Mouse (Mus musculus) G1E (cell line): Measurements from ENCODE around the gene Hsd17b13. TPM values are rescaled to one million over a fixed set of nuclear protein-coding genes. Genes with fewer than 3 reads are reported as not detected.
"Not testable (repeated sequence)": the region's sequence is repeated elsewhere in the genome, so short reads cannot be mapped to it uniquely, and the experiment has no call there.

Experiments used
- ATAC-seq: 2 replicates; pipeline ENCODE4 v1.8.0; 2016; ENCODE audit warnings: mild to moderate bottlenecking; ENCODE audit not compliant: insufficient number of reproducible peaks, poor library complexity, low FRiP score, severe bottlenecking; ENCODE audit errors: extremely low read depth
- DNase-seq: peaks from one replicate; pipeline ENCODE4 v3.0.0; 2012; ENCODE audit warnings: low spot score
- H3K27me3 ChIP-seq: 2 replicates; pipeline ENCODE4 v1.6.1; 2012; ENCODE audit warnings: mild to moderate bottlenecking, low read length, inconsistent platforms; ENCODE audit not compliant: insufficient read depth
- H3K36me3 ChIP-seq: replicated peaks from 2 replicates; pipeline ENCODE3; 2012; ENCODE audit warnings: mild to moderate bottlenecking, inconsistent platforms
- H3K4me1 ChIP-seq: 2 replicates; pipeline ENCODE4 v1.6.1; 2012; ENCODE audit warnings: low read depth, low read length, inconsistent platforms, mixed read lengths; ENCODE audit not compliant: insufficient read depth
- H3K4me3 ChIP-seq: 2 replicates; pipeline ENCODE4 v1.5.1; 2012; ENCODE audit warnings: low read depth, mild to moderate bottlenecking, inconsistent platforms, low read length, moderate library complexity, mixed read lengths
- H3K9me3 ChIP-seq: replicated peaks from 2 replicates; pipeline ENCODE4 v1.6.1; 2012; ENCODE audit warnings: inconsistent platforms
- CTCF ChIP-seq: IDR thresholded peaks from 2 replicates; pipeline ENCODE4 v1.5.1; 2012; ENCODE audit warnings: low read depth, low read length, inconsistent platforms, mixed read lengths
- GATA1 ChIP-seq: IDR thresholded peaks from 2 replicates; pipeline ENCODE4 v1.6.1; 2012; ENCODE audit warnings: borderline replicate concordance, low read length, inconsistent platforms, mixed read lengths
- GATA2 ChIP-seq: IDR thresholded peaks from 2 replicates; pipeline ENCODE4 v1.6.1; 2012; ENCODE audit warnings: low read depth, low read length, inconsistent platforms, borderline replicate concordance
- POLR2AphosphoS5 ChIP-seq: IDR thresholded peaks from 2 replicates; pipeline ENCODE4 v1.6.1; 2012; ENCODE audit warnings: low read depth, low read length, inconsistent platforms; ENCODE audit not compliant: insufficient replicate concordance
- TAL1 ChIP-seq: conservative IDR thresholded peaks from 2 replicates; pipeline ENCODE4 v1.6.1; 2012; ENCODE audit warnings: low read depth, low read length, inconsistent platforms, mixed read lengths
- polyA plus RNA-seq: library from polyadenylated mRNA; stranded (reverse); fragments of >175 nt; gene quantifications from 2 replicates; pipeline ENCODE4 v1.2.3, GENCODE M21; 2012
- total RNA-seq, 2 experiments: library from RNA; stranded (forward) in 1 of 2; stranded (reverse) in 1 of 2; fragments of 200-1000 nt in 1 of 2; fragments of >200 nt in 1 of 2; fragmentation: Nextera tagmentation in 1 of 2; gene quantifications; 2 replicates each; pipeline ENCODE4 v1.2.3; 2014 to 2017

Hsd17b13 gene
- total and polyA plus RNA-seq, 3 experiments, result not detected

- TF ChIP-seq GATA2 (no peak), POLR2AphosphoS5 (no peak), GATA1 (no peak), TAL1 (no peak), CTCF (no peak)
- ATAC-seq (no peak), DNase-seq (no peak)
- H3K36me3 ChIP-seq, result no peaks in the 10 kb centered on the region
- H3K9me3 ChIP-seq, result 0 out of 2 replicates have a peak, but pooled peaks cover 3% of the 10 kb centered on the region
- H3K4me1 ChIP-seq, result no peaks in the 10 kb centered on the region
- H3K4me3 ChIP-seq, result no peak overlapping the region
- H3K27me3 ChIP-seq, result no peaks in the 10 kb centered on the region
Measured at GRCm38 (mm10) chr5:103939856-103940255, 37.4 kb downstream of the Hsd17b13 start.

- H3K4me1 ChIP-seq, result no peaks in the 10 kb centered on the region
- no peaks in the 10 kb centered on the region for H3K27me3 ChIP-seq
- TF ChIP-seq POLR2AphosphoS5 (no peak), GATA2 (no peak), CTCF (no peak), GATA1 (no peak)
- H3K4me3 ChIP-seq, result no peak overlapping the region
- H3K9me3 ChIP-seq, result 0 out of 2 replicates have a peak, but pooled peaks cover 3% of the 10 kb centered on the region
- H3K36me3 ChIP-seq, result no peaks in the 10 kb centered on the region
- DNase-seq (no peak), ATAC-seq (no peak)
Measured at GRCm38 (mm10) chr5:103939350-103939652, 37.9 kb downstream of the Hsd17b13 start.

GRCm38 (mm10) chr5:103938547-103939349, 38.5 kb downstream of the Hsd17b13 start:
- no peak for DNase-seq

GRCm38 (mm10) chr5:103936906-103937589, 40.2 kb downstream of the Hsd17b13 start:
- TF ChIP-seq GATA1 (no peak), GATA2 (no peak), CTCF (peak; percentile 22; the same call in 1 of the 2 replicates)
- H3K36me3 ChIP-seq, result no peaks in the 10 kb centered on the region
- H3K4me1 ChIP-seq, result no peaks in the 10 kb centered on the region
- H3K9me3 ChIP-seq, result 0 out of 2 replicates have a peak, but pooled peaks cover 3% of the 10 kb centered on the region
- ATAC-seq (no peak), DNase-seq (no peak)
- H3K27me3 ChIP-seq, result no peaks in the 10 kb centered on the region
- no peak overlapping the region for H3K4me3 ChIP-seq

More at GRCm38 (mm10) chr5:103938547-103939349, 38.5 kb downstream of the Hsd17b13 start:
- no peaks in the 10 kb centered on the region for H3K36me3 ChIP-seq
- H3K9me3 ChIP-seq, result 0 out of 2 replicates have a peak, but pooled peaks cover 3% of the 10 kb centered on the region
- H3K27me3 ChIP-seq, result no peaks in the 10 kb centered on the region
- ATAC-seq, result no peak
- TF ChIP-seq POLR2AphosphoS5 (no peak), GATA1 (no peak), GATA2 (no peak), TAL1 (no peak), CTCF (no peak)
- H3K4me3 ChIP-seq, result no peak overlapping the region
- H3K4me1 ChIP-seq, result no peaks in the 10 kb centered on the region

- not testable (repeated sequence) for H3K4me3 ChIP-seq, H3K4me1 ChIP-seq, H3K27me3 ChIP-seq, ATAC-seq, H3K9me3 ChIP-seq, H3K36me3 ChIP-seq, DNase-seq
Measured at GRCm38 (mm10) chr5:103931924-103932323, 45.3 kb downstream of the Hsd17b13 start.

GRCm38 (mm10) chr5:103930511-103930910, 46.7 kb downstream of the Hsd17b13 start:
- H3K27me3 ChIP-seq, result peaks cover 3% of the 10 kb centered on the region; the same call in 1 of the 2 replicates
- DNase-seq, result no peak
- no peaks in the 10 kb centered on the region for H3K36me3 ChIP-seq
- no peak for TF ChIP-seq CTCF
- TF ChIP-seq GATA2, result no peak
- TF ChIP-seq TAL1, result no peak
- no peak for TF ChIP-seq GATA1
- no peaks in the 10 kb centered on the region for H3K4me1 ChIP-seq
- ATAC-seq, result no peak
- 0 out of 2 replicates have a peak, but pooled peaks cover under 1% of the 10 kb centered on the region for H3K9me3 ChIP-seq
- H3K4me3 ChIP-seq, result no peak overlapping the region
